Mouse (Mus musculus): Measurements from ENCODE around the gene Gata3.

Gene Gata3

DNA sequence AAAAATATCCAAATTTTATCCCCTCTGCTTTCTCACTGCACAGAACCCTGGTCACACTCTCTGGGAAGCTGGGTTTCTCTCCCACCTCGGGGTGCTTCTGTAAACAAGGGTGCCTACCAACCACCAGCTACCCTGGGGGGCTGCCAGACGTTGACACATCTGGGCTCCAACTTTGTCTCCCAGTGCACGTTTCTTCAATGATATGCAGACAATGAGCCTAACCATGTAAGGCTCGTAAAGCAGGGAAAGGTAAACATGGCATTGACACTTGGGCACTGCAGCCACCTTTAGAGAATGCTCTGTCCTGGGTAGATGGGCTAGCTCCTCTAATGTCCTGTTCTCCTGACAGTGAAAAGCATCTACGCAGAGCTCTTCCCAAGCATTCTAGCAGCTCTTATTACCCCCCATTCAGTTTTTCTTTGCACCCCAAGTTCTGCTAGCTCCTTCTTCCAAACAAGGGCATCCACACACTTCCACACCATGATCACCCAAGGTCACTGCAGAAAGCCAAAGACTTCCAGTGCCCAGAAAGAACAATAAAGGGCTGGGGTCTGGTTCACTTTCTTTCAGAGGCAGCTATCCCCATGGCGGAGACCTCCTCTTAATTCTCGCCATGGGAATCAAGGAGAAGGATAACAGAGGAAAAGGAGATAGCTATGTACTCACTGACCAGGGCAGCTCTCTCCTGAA lies 2.8 kb downstream of the Gata3 start:
- no peak for DNase-seq (ENCODE audit: extremely low spot score, low read depth, low spot score)

DNA sequence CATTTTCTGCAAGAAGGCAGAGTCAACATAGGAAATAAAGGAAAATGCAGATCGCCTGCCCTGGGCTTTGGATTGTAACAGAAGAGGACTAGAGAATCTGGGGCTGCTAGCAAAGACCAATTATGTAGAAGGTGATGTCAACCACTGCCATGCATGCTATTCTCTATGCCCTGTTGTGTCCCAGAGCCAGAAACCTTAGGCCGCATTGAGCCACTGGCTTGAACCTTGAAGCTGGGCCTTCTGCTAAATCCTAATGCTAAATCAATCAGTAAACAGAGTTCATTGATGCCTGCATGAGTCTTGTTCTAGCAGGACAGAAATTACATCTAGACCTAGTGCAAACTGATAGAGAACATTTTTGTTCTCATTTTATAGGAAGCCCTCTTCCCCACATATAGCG lies 3.8 kb downstream of the Gata3 start:
- DNase-seq (ENCODE audit: extremely low spot score, low read depth, low spot score) = no peak

DNA sequence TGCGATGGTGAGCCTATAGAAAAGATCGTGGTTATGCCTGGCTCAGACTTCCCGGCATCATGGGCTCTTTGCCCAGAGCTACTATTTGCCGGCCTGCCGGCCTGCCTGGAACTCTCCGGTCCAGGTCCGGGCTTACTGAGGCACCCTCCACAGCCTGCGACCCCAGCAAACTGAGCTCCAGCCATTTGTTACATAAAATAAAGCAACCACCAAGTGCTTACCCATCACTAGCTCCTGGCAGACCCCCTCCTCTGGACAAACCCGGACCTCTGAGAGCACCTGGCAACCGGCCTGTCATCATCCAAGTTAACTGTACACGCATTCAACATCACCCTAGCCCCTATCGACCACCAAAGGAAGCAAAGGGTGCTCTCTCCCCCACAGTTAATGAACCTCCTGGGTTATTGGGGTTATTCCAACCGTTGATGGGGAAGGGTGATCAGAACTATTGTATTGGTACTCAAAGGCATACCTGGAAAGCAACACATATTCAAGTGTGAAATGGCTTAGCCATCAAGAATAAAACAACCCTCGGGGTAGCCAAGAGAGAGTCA lies 4.5 kb downstream of the Gata3 start:
- DNase-seq (ENCODE audit: extremely low spot score, low read depth, low spot score) = no peak

DNA sequence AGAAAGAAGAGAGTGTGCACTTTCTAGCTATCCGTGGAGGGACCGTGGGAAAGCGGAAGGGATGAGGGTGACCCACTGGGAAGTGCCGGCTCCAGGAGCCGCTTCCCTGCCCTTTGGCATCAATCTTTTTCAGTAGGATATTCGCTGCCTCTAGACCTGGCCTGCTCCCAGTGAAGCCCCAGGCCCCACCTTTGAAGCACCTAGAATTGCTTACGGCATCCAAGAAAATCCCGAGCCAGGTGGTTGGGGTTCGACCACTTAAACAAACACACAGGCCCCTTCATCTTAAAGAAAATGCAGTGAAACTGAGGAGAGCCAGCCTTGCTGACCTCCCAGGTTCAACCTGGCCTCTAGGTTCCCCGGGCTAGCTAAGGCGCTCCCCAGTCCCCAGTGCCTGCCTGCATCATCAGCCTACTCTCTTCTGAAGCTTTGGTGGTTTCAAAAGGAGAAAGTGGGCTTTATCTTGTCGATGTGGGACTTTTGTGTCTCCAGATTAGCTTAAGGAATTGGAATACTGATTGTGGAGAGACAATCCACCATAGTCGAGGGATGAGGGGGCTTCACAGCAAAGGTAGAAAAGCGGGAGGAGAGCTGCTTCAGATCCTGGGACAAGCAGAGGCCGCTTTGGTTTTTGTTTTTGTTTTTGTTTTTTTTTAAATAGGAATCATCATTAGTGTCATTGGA lies 5.2 kb downstream of the Gata3 start:
- no peak for DNase-seq (ENCODE audit: extremely low spot score, low read depth, low spot score)

DNA sequence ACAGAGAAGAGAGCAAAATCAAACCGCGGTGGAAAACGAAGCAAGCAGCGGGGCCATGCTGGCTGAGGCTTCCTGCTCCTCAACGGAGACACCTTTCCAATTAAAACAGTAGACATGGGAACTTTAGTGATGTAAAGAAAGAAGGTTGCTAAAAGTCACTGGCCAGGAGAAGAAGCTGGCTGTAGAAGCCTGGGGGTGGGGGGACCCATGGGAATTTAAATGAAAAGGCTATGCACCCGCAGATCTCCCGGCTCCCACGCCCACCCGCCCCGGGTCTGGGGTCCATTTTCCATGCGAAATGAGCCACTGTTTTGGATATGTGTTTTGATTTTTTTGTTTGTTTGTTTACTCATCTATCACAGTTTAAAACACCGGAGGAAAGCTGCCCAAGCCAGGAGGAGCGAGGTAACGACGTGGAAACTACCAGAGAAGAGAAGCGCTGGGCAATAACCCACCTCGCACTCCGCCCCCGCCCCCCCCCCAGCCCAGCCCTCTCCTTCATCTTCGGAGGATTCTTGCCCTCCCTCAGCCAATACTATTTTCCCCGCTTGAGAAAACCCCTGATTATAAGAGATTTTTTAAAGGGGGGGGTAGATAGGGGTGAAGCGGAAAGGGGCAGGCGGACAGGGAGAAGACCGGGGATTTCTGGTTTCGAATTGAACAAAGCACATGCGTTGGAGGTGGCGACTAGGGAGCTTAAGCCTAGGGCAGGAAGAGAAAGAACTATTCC lies 5.9 kb downstream of the Gata3 start:
- no peak for DNase-seq (ENCODE audit: extremely low spot score, low read depth, low spot score)

DNA sequence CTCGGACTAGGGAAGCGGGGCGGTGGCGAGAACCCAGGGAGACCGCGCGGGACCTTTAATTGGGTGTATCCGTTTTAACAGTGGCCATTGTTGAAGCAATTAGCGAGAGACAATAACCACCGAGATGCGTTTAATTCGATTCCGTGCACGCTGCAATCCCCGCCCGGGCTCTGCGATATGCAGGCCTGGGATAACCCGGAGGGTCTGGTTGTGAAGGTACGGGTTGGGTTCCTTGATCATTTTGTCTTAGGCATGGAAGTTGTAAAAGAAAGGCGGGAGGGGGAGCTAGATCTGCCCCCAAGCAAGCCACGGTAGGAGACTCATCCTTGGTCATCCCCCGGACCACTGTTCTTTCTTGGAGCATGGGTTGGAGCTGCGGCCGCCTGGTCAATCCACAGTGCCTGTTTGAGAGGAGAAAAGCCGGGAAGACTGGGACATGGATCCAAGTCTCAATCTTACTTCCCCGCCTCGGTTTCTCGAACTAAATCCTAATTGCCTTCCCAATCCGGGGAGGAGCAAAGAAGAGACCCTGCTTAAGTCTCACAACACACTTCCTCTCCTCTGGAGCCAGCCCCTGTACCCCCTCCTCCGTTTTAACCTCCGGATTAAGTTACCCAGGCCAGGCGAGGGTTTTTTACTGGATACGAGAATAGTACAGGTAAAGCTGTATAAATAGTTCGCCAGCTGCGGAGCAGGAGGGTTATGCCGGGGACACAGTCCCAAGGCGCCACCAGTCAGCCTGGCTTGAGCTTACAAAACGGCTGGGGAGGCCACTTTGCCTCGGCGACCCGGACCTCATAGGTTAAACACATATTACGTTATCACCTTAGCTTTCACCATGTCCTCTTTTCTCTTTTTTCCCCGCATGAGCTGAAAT lies 6.7 kb downstream of the Gata3 start:
- DNase-seq (ENCODE audit: extremely low spot score, low read depth, low spot score) = no peak

DNA sequence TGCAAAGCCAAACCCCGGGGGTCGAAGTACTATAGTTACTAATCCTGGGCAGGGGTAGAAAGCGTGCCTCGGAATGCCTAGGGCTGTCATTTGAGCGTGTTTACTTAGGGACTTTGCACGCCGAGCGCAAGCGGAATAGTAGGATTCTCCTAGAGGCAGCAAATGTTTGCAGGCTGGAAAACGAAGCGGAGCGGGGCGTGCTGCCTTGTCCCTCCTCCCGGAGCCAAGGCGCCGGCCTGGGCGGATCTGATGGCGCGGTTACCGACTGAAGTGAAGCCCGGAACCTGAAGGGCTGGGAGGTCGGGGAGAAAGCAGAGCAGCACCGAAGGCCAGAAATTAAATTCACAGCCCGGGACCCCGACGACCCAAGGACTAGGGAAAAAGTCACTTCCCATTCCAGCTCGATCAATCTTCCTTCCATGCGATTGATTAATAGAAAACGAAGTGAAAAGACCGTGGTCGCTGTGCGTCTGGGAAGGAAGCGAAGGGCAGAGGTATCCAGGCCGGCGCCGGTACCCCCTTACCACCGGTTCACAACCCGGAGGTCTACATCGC lies 7.4 kb downstream of the Gata3 start:
- DNase-seq (ENCODE audit: extremely low spot score, low read depth, low spot score) = no peak

DNA sequence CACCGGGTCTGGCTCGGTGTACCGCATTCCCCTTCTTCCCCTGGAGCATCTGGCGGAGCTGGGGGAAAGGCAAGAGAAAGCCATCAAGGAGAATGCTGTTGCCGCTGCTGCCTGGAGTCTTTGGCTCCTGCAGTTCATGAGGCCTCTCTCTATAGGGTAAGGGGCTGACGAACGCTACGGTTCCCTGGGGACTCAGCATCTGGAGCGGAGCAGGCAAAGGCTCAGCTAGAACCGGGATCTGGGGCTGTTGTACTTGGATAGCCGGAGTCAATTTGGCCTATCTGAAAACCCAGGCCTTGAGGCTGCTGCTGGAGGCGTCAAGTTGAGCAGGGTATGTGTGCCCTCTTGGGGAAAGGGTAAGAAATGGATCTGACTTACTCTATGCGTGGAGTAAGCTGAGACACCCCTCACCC lies 8.2 kb downstream of the Gata3 start:
- no peak for DNase-seq (ENCODE audit: extremely low spot score, low read depth, low spot score)

DNA sequence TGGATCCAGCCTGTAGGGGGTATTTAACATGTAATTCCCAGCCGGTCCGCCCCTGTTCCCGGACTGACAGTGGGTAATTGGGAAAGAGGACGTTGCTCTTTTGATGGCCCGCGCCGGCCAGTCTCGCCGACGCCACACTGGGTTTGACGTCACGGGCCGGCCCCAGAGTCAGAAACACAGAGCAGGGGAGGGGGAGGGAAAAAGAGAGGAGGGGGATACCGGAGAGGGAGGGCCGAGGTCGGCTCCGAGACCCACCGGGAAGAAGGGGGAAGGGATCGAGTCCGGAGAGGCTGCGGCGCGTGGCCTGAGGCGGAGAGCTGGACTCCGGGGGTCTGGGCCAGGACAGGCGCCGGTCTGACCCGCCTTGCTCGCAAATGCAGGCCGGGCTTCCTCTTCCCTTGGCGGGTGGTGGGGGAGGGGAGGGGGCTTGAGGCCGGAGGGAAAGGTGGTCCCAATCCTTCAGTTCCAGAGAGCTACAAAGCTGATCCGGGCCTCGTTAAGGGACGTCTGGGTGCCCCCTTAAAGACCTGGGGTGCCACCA lies 8.7 kb downstream of the Gata3 start, which contains the start of gene 4930412O13Rik:
Gene 4930412O13Rik (plus strand): TSS at position 202 of the 541 bp plus-strand sequence.
- no peak for DNase-seq (ENCODE audit: extremely low spot score, low read depth, low spot score)

DNA sequence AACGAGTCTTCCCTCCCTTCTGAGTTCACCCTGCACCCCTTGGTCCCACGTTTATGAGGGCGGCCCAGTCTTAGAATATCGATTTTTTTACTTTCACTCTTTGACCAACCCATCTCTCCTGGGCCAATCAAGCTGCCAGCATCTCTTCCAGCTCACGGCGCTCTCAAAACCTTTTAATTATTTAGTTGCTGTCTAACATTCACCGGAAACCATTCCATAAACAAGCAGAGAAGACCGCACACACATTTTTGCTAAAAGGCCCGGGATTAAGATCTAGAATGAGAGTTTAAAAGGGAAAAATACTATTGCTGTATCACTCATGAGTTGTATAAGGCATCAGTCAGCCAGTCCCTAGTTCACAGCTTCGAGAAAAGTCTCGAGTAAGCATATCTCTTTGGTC lies 9.6 kb downstream of the Gata3 start:
- no peak for DNase-seq (ENCODE audit: extremely low spot score, low read depth, low spot score)

DNA sequence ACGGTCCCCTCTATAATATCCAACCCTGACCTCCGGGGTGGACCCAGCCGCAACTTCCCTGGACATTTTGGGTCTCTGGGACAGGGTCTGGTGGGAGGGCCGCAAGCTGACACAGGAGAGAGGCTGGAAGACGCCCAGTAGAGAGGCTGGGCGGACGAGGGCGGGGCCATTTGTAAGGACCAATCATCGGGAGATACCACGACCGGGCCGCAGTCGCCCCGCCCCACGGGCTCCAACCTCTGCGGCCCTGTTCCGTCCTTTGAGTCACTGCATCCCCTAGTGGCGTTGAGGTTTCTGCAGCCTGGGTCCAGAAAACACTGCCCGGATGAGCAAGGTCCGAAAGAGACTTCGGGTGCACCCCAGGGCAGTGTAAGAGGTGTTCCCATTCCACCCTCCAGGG lies 10.3 kb downstream of the Gata3 start:
- peak; percentile 88 for DNase-seq (ENCODE audit: extremely low spot score, low read depth, low spot score)

DNA sequence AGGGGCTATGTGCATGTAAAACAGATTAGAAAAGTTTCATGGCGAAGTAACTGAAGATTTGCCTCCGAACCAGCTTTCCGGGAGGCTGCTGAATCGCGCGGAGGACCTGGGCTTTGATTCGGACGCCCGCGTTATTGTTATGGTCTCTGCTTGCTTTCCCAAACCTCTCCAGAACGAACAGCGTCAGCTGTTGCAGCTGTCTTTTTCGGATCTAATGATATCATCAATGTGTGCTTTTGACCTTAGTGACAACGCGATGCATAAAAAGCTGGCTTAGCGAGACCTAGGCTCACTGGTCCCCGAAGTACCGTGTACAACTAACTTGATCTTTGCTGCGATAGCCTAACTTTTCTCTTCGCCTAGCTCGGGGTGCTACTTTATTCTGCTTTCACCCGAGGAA lies 10.7 kb downstream of the Gata3 start:
- no peak for DNase-seq (ENCODE audit: extremely low spot score, low read depth, low spot score)

DNA sequence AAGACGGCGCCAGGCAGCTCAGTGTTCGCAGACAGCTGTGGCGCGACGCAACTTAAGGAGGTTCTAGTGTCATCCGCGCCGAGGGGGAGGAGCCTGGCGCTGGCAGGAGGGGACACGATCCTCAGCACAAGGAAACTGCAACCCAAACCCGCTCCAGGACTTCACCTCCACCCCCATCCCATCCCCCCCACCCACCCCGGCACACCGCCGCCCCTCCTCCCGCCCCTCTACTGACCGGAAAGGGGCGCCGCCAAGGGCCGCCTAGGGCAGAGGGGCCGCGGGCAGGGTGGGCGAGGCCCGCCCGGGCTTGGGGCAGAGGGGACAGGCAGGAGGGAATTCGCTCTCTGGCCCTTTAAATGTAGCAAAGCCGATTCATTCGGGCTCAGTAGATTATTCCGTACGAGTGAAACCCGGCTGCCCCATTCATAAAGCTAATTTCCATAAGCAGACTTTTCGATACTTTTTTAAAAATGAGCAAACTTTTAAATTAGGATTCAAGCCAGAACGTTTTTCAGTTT lies 11.2 kb downstream of the Gata3 start:
- no peak for DNase-seq (ENCODE audit: extremely low spot score, low read depth, low spot score)

DNA sequence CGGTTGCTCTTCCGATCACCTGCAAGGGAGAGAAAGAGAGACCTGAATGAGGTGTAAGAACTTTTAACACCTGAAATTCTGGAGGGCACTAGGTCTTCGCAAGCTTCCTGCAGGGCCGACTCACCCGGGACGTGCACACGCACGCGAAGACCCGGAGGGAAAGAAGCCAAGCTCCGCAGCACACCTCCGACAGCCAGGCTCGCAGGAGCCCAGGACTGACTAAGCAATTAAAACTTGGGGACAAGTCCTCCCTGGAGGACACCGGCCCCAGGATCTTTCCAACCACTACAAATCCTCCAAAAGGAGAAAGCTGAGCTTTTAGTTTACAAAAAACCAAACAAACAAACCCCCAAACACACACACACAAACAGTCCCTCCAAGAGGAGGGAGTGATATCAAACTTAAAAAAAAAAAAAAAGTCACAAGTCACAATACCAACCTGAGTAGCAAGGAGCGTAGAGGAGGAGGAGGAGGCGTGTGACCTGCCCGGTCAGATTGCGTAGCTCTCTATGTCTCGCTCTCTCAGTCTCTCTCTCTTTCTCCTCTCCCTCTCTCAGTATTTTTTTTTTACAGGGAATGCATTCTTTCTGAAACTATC lies 11.8 kb downstream of the Gata3 start:
- DNase-seq (ENCODE audit: extremely low spot score, low read depth, low spot score) = no peak

DNA sequence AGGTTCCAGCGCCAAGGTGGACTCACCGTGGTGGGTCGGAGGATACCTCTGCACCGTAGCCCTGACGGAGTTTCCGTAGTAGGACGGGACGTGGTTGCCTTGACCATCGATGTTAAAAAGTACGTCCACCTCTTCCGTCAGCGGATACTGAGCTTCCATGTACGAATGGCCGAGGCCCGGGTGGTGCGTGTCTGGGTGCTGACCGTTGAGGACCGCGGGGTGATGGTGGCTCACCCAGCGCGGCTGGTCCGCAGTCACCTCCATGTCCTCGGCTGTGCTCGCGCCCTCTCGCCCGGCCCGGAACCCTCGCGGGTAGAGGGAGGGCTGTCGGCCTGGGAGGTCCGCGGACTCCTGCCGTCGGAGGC lies 12.5 kb downstream of the Gata3 start:
- no peak for DNase-seq (ENCODE audit: extremely low spot score, low read depth, low spot score)

DNA sequence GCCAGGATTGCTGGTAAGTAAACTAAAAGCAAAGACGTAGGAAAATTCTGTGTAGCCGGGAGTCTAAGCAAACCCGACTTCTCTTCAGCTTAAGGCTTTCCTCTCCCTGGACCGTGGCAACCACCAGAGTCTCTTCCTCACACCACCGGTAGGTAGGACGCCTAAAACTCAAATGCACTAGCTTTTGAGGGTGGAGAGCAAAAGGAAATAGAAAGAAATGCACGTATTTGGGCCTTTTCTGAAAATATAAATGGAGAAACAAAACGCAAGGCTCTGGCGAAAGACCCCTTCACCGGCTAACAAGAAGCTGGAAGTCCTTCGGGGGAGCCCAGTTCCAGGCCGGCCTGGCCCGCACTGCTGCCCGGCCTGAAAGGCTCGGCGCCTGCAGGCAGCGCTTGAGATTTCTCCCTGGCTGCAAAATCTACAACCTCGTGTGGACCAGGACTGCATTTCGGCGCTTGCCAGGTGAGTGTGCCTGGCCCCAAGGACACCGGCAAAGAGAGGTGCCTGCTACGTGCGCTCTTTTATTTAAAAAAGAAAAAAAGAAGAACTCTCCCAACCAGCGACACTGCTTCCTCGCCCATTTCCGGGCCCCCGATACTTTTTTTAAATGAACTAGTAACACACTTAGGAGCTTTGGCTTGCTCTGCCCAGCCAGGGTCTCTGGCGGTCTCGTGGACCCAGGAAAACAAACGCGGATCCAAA lies 13.1 kb downstream of the Gata3 start:
- no peak for DNase-seq (ENCODE audit: extremely low spot score, low read depth, low spot score)

DNA sequence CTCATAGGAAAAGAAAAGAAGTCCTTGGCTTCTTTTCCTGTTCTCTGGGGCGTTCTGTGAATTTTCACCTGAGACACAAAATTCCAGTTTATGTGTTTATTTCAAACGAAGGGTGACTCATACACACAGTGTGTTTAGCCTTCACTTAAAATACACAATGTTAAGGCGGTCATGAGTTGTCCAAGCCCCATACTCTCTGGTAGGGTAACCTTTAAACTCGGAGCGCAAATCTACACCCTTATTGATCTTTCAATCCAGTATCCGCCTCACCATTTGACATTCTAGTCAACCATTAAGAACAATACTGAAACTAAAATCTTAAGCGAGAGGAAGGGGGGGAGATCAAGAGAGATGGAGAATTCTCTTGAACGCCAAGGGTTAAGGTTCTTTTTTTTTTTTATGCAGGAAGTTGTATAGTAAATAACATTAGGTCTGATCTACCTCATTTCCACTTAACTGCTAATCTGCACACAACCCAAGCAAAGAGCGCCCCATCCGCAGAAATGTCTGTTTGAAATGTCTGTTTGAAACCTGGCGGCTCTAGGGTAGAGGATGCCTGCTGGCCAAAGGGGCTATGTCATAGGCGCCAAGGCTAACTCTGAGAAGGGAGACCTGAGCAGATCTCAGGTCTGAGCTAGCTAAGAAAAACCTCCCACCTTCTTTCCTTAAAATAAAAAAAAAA lies 14.0 kb downstream of the Gata3 start:
- no peak for DNase-seq (ENCODE audit: extremely low spot score, low read depth, low spot score)

DNA sequence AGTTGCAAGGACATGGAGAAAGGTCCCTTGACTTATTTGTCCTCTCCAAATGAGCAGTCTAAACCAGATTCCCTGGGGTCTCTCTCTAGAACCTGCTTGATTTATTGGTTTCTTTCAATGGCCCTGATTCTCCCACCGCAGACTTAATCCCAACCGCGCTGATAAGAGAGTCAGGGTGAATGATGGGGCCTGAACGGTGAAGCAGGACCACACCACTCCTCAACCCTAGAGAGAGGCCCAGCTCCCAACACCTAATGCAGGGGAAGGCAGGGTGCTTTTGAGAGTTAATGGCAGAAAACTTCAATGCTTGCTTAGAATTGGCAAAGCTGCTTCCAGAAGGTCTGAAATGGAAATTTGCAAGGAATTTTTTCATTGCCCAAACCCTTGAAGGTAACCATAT lies 14.6 kb downstream of the Gata3 start:
- DNase-seq (ENCODE audit: extremely low spot score, low read depth, low spot score) = no peak
